Mouse (Mus musculus) urinary bladder, postnatal 25 days (tissue): Measurements from ENCODE around the gene Mecom.

Experiments used
- DNase-seq: peaks from one replicate; pipeline ENCODE4 v3.0.0; 2022; ENCODE audit warnings: low spot score

Gene Mecom

DNA sequence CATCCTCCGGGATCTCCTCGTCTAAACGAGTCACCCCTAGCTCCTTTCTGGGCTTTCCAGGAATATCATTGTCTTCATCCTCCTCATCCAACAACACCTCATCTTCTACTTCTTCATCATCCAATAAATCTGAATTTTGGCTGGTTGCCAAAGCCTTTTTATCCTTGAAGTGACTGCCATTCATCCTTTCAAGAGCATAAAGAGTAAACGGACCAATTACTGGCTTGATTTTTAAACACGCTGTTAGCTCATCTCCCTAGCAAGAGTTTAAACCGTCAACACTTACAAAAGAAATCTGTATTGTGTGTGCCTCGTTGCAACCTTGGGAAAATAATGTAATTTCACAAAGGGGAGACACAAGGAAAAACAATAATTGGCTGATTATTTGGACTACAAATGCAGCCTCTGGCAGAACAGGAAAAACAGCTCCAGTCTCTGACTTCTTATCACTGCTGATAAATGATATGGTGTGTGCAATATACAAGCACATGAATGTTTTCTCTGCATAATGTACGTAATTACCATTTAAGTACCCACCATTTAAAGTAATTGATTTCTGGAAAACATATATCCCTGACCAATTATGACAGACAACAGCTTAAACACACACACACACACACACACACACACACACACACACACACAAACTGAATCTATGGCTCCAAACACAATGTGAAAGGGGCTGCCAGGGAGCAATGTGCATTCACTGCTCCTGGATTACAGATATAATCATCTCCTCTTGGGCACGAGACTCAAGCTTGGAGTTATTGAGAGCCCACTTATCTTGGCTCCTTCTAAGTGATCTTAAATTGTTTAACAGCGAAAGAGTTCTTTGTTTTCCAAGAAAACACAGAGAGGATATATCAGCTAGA lies 590.2 kb downstream of the Mecom start:
- DNase-seq: no peak

DNA sequence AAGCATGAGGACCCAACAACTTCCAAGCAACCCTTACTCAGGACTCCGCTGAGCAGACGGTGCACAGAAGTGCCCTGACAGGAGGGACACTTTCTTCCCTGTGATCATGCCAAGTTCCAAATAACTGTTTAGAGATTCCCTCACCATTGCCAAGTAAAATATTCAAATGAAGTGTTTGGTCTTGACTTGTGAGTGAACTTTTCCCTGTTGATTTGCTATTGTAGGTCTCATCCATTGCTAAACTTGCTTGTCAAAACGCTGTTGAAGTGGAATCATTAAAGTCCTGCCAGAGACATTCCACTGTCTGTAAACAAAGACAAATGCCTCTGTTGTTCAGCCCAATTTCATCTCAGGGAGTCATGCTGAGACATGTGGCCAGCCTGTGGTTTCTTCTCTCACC lies 594.5 kb downstream of the Mecom start:
- DNase-seq: no peak

DNA sequence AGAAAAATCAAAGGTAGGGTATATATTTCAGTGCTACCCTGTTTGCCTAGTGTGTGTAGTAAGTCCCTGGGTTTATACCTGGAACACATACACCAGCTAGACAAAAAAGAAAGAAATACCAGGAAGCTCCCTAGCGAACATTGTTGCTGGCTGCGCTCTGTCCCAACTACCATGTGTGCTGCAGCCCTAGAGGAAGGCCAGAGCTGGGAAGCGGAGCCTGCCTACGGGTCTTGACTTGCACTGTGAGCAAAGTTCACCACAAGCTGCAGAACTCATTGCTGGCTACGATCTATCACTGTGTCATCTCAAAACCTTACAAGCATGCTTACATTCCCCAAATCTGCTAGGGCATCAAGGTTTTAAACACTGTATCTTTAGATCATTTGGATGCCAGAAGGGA lies 597.0 kb downstream of the Mecom start:
- peak; percentile 19 for DNase-seq

DNA sequence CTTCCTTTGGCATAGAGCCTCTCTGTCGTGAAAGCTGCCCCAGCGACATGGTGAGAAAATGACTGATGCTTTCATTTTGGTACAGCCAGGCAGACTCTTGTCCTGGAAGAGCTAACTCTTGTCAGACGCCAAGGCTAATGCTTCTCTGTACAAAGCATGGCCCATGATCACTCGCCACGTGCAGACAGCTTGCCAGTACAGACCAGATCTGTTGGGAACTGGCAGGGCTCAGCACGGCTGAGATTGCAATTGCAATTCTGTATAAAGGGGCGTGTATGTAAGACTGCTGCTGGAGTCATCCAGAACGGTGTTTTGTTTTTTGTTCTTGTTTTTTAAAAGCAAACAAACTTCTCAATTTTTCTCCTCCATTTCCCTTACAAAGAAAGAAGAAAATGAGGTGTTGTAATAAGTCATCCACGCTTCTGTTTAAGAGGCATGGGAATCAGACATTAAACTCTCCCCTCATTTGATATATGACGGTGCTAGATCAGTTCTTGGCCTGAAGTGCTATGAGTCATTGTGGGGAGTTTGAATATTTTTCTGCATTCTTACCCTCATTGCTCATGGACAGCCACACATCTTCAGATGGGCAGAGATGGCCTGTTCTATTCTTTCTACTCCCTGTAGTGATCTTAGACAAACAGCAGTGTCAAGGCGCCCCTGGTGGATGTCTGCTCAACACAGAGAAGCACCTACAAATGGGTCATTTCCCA lies 644.1 kb downstream of the Mecom start:
- DNase-seq: peak; percentile 8
